Mouse (Mus musculus) embryo, embryonic 11.5 days (tissue): Measurements from ENCODE around the gene Ost4.

Source experiments
- DNase-seq: peaks from one replicate; pipeline ENCODE4 v3.0.0-alpha.2; 2012; ENCODE audit warnings: low read depth, low spot score

The Ost4 gene

DNA sequence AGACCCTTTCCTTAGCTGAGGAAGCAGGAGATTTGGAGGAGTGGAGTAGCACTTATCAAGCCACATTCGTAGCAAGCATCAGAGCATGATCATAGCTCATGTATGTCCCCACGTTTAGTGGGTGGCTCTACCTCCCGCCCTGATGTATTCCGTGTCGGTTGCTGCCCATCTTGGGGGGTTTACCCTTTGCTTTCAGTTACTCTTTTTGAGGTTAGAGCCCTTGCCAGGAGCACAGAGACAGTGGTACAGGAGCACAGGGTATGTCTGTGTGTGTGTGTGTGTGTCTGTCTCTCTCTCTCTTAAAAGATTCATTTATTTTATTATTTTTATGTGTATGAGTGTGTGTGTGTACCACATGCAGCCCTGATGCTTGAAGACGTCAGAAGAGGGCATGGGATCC lies 15.5 kb upstream of the Ost4 start:
- DNase-seq: no peak

GRCm38 (mm10) chr5:30922581-30923041 lies 15.0 kb upstream of the Ost4 start:
- no peak for DNase-seq

DNA sequence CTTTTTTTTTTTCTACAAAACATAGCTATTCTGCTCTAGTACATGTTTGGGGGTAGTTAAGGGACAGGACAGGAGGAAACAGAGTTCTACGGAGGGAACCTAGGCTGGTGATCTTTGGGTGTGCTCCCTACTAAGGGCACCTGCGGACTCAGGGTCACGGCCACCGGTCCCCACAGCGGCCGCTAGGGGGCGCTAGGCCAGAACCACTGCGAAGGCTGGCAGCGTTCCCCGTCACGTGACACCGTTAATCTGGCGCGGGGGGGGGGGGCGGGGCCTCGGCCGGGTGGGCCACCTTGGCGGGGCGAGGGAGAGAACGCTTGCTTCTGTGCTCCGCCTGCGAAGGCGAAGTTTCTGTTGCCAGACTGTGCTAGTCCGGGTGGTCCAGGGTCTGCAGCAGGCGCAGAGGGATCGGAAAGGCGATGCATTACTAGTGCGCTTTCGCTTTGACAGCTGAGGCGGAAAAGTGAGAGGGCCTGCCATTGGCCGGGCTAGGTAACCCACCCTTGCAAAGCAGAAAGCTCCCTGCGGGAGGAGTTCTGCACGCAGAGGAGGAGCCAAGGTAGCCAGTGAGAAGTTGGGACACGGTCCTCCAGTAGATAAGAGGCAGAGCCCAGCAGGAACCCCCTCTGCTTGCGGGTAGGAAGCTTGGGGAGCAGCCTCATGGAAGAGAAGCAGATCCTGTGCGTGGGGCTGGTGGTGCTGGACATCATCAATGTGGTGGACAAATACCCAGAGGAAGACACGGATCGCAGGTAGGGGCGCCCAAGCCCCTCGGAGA lies 13.9 kb upstream of the Ost4 start, which contains the start of gene Khk:
TSS of gene Khk (plus strand) at position 176 of the 778 bp plus-strand sequence.
- DNase-seq: peak; percentile 85

GRCm38 (mm10) chr5:30920621-30921020 lies 13.0 kb upstream of the Ost4 start:
- DNase-seq: no peak

DNA sequence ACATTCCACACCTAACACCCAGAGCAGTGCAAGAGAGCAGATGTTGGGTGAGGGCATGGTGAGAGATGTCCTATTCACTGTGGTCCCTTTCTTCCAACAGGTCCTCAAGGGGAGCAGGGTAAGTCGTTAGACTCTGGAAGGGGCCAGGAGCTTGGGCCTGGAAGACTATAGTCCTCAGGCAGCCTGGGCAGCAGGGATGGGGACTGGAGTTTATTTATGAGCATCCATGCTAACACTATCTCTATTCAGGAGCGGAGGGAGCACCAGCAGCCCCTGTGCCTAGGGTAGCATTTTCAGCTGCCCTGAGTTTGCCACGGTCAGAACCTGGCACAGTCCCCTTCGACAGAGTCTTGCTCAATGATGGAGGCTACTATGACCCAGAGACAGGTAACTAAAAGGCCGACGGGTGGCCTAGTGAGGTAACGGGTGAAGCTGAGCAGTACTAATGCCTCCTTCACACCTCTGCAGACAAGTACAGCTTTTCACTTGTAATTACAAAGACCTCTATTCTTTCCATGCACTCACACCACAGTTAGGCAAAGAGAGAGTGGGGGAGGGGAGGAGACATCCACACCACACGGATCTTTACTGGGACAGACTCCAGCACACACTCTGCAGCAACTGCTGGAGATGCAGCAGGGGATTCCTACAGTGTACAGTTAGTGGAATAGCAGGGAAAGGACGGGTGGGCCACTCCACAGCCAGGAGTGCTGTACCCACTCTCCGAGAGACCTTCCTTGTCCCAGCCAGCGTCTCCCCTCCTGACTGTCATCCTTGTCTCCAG lies 12.4 kb upstream of the Ost4 start:
- no peak for DNase-seq

GRCm38 (mm10) chr5:30918691-30919090 lies 11.1 kb upstream of the Ost4 start:
- DNase-seq: no peak

- DNase-seq: no peak
These were observed 10.5 kb upstream of the Ost4 start for GRCm38 (mm10) chr5:30917891-30918670.

DNA sequence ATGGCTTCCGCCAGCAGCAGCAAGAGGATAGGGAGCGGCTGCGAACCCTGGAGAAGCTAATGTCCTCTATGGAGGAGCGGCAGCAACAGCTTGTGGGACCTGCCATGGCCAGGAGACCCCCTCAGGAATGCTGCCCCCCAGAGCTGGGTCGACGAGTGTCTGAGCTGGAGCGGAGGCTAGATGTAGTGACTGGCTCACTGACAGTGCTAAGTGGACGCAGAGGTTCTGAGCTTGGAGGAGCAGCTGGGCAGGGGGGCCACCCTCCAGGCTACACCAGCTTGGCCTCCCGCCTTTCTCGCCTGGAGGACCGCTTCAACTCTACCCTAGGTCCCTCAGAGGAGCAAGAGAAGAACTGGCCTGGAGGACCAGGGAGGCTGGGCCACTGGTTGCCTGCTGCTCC lies 9.8 kb upstream of the Ost4 start:
- no peak for DNase-seq

DNA sequence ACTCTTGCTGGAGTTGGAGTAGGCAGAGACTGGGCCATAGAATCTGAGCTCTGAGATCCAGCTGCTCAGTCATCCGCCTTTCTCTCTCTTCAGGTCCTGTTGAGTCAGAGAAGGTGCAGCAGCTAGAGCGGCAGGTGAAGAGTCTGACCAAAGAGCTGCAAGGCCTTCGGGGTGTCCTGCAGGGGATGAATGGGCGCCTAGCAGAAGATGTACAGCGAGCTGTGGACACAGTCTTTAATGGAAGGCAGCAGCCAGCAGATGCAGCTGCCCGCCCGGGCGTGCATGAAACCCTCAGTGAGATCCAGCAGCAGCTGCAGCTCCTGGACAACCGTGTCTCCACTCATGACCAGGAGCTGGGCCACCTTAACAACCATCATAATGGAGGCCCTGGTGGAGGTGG lies 9.3 kb upstream of the Ost4 start:
- no peak for DNase-seq

DNA sequence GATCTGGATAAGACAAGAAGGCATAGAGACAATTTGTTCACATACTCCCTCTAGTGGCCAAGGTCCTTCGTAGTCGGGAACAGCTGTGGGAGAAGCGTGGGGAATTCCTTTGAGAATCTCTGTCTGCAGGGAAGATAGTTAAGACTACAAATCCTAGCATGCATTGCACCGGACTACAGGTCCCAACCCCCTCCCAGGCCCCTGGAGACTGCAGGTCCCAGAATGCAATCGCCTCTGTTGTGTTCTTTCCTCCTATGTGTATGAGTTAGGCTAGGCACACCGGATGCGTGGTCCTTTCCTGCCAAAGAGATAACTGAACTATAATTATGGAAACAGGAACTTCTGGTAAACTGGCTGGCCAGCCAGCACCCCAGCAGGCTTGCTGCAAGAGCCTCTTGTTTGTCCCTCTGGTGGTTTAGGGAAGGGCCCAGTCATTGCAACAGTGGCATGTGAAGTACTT lies 8.4 kb upstream of the Ost4 start:
- DNase-seq: peak; percentile 85

GRCm38 (mm10) chr5:30915456-30915855 lies 7.9 kb upstream of the Ost4 start:
- DNase-seq: no peak

DNA sequence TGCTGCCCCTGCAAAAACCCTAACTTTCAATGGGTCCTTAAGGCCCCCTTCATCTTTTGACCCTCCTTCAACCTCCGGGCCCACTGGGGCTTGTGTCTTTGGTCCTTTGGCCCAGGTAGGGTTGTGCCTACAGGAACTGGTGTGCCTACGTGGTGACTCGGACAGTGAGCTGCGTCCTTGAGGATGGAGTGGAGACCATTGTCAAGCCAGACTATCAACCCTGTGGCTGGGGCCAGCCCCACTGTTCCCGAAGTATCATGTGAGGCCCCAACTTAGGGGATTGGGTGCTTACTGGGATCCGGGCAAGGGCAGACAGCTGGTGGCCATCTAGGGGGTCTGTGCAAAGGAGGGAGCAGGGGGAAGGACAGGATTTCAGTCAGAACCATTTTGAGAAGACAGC lies 7.3 kb upstream of the Ost4 start:
- no peak for DNase-seq

DNA sequence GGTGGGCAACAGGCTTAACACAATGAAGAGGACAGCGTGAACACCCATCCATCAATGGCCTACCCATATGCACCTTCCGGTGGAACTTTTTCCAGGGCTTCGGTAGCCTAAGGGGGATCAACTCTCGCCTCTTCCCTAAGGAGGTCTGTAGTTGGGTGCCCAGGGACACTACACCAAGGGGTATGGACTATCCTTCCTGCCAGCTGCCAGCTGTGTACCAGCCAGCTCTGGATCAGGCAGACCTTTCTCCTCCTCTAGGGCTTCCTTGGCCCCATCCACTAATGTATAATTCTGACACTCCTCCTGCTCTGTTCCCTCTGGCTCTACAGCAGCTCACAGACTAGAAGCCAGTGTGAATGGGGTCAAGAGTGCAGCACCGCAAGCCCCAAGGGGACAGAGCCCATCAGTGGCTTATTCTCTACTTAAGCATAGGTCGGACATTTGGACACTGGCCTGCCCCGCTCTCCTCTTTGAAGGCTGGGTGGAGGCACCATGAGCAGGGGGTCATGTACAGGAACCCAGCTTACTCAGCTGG lies 6.6 kb upstream of the Ost4 start:
- DNase-seq: no peak

- peak; percentile 82 for DNase-seq
These were observed 5.7 kb upstream of the Ost4 start, which contains the start of gene Emilin1 for GRCm38 (mm10) chr5:30913060-30913841. Emilin1 (plus strand) TSS chr5:30913402.

GRCm38 (mm10) chr5:30912156-30912555 lies 4.6 kb upstream of the Ost4 start:
- no peak for DNase-seq

- no peak for DNase-seq
These were observed 2.9 kb upstream of the Ost4 start for GRCm38 (mm10) chr5:30910481-30910880.

DNA sequence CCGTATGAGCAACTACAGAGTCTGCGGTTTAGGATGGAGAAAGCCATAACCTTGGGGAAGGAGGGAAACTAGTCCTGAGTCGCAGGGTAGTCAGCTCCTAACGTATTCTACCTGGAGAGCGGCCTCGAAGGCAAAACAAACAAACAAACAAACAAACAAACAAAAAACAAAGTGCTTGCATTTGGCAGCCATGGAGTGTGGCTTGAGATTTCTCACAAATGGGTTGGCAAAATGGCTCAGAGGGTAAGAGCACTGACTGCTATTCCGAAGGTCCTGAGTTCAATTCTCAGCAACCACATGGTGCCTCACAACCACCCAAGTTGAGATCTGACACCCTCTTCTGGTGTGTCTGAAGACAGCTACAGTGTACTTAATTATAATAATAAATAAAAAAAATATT lies 2.3 kb upstream of the Ost4 start:
- no peak for DNase-seq

- DNase-seq: no peak
These were observed 1.7 kb upstream of the Ost4 start for GRCm38 (mm10) chr5:30909300-30909659.

DNA sequence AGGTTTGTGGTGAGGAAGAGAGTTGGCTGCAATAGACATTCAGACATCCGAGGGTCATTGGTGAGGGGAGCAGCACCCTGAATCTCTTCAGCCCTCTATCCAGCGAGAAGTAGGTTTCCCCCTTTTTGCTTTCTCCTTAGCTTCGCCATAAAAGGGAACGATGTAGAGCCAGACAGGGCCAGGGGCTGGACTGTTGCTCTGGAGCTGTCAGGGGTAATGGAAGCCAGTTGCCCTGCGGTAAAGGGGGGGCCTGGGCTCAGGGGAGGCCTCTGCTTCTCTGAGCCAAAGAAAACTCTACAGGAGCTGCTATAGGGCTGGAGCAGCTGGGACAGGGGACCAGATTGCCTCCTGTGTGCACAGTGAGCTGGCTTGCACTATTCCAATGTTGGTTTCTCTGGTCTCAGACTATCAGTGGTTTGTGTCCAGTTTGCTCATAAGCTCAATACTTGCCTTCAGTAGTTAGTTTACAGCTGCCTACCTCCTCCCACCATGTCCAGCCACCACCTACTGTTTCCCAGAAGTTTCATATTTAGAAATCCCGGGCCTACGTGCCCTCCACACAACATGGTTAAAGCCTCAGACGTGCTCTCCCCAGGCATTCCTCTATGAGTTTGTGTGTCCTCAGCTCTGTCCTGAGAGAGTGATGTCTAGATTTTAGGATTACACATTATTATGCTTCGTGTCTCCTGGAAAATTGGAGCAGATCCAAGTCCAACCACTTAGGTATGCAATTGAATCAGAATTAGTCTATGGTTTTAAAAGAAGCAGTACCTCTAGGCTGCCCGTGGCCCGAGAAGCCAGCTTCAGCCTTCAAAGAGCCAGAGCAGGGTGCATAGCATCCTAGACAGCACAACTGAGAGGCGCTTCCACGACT lies 1.1 kb upstream of the Ost4 start:
- no peak for DNase-seq

- DNase-seq: no peak
These were observed 5.7 kb downstream of the Ost4 start for GRCm38 (mm10) chr5:30901860-30902259.
